Mouse (Mus musculus) MEL (cell line): ENCODE measurements around the gene Sugp2. TPM values are rescaled to one million over a fixed set of nuclear protein-coding genes. Genes with fewer than 3 reads are reported as not detected.

Experiments used
- DNase-seq: peaks from one replicate; pipeline ENCODE4 v3.0.0; 2011; ENCODE audit warnings: low read depth, low spot score
- H3K27ac ChIP-seq: 2 replicates; pipeline ENCODE4 v1.5.1; 2012; ENCODE audit warnings: low read depth, mild to moderate bottlenecking, control low read depth, low read length, moderate library complexity; ENCODE audit not compliant: control insufficient read depth
- H3K27me3 ChIP-seq, 2 experiments: fragments of 150-350 bp in 1 of 2; sonication (generic) in 1 of 2; 2 replicates each; pipeline ENCODE4 v1.6.1; 2012; ENCODE audit warnings: low read length in 2 of 2, mild to moderate bottlenecking in 2 of 2, improper control_type of control experiment in 1 of 2, moderate library complexity in 1 of 2; ENCODE audit not compliant: insufficient read depth in 2 of 2, control insufficient read depth in 1 of 2
- H3K36me3 ChIP-seq, 2 experiments: 2 replicates each; pipeline ENCODE4 v1.6.1; 2012 to 2014; ENCODE audit warnings: low read length in 2 of 2, improper control_type of control experiment in 1 of 2, inconsistent platforms in 1 of 2, mild to moderate bottlenecking in 1 of 2; ENCODE audit not compliant: insufficient read depth in 2 of 2, control insufficient read depth in 1 of 2
- H3K4me1 ChIP-seq, 2 experiments: fragments of 150-350 bp in 1 of 2; sonication (generic) in 1 of 2; 2 replicates each; pipeline ENCODE4 v1.6.1; 2012; ENCODE audit warnings: low read length in 2 of 2, improper control_type of control experiment in 1 of 2, mild to moderate bottlenecking in 1 of 2; ENCODE audit not compliant: insufficient read depth in 2 of 2, control insufficient read depth in 1 of 2
- H3K4me3 ChIP-seq, 2 experiments: fragments of 150-350 bp in 1 of 2; sonication (generic) in 1 of 2; 2 replicates each; pipeline ENCODE4 v1.5.1; 2012; ENCODE audit warnings: low read depth in 2 of 2, low read length in 2 of 2, mild to moderate bottlenecking in 2 of 2, moderate library complexity in 2 of 2, control low read depth in 1 of 2, improper control_type of control experiment in 1 of 2; ENCODE audit not compliant: control insufficient read depth in 1 of 2, insufficient read depth in 1 of 2
- H3K79me2 ChIP-seq: 2 replicates; pipeline ENCODE4 v1.6.1; 2012; ENCODE audit warnings: mild to moderate bottlenecking, low read length, moderate library complexity; ENCODE audit not compliant: control insufficient read depth, poor library complexity, insufficient read depth
- H3K9ac ChIP-seq: 2 replicates; pipeline ENCODE4 v1.6.1; 2012; ENCODE audit warnings: low read depth, mild to moderate bottlenecking, control low read depth, low read length, moderate library complexity; ENCODE audit not compliant: control insufficient read depth, poor library complexity, severe bottlenecking
- H3K9me3 ChIP-seq: fragments of 150-350 bp; sonication (generic); replicated peaks from 2 replicates; pipeline ENCODE4 v1.6.1; 2012; ENCODE audit warnings: mild to moderate bottlenecking, low read length, improper control_type of control experiment, moderate library complexity; ENCODE audit not compliant: insufficient read depth
- CHD2 ChIP-seq: IDR thresholded peaks from 2 replicates; pipeline ENCODE4 v1.6.1; 2011; ENCODE audit warnings: low read length, improper control_type of control experiment
- CTCF ChIP-seq, 3 experiments: IDR thresholded peaks in 2 of 3; conservative IDR thresholded peaks in 1 of 3; 2 replicates each; pipeline ENCODE4 v1.5.1; 2011 to 2012; ENCODE audit warnings: low read length in 3 of 3, low read depth in 2 of 3, mild to moderate bottlenecking in 2 of 3, improper control_type of control experiment in 1 of 3, inconsistent platforms in 1 of 3, mixed read lengths in 1 of 3, moderate library complexity in 1 of 3; ENCODE audit not compliant: control insufficient read depth in 1 of 3, insufficient read depth in 1 of 3, poor library complexity in 1 of 3, severe bottlenecking in 1 of 3
- ELF1 ChIP-seq: IDR thresholded peaks from 2 replicates; pipeline ENCODE4 v1.6.1; 2014; ENCODE audit warnings: low read depth, mild to moderate bottlenecking, inconsistent platforms, low read length, improper control_type of control experiment, moderate library complexity
- EP300 ChIP-seq, 2 experiments: IDR thresholded peaks; 2 replicates each; pipeline ENCODE4 v1.6.1; 2011; ENCODE audit warnings: improper control_type of control experiment in 2 of 2, low read length in 2 of 2, low read depth in 1 of 2, mild to moderate bottlenecking in 1 of 2
- ETS1 ChIP-seq: IDR thresholded peaks from 2 replicates; pipeline ENCODE4 v1.6.1; 2012; ENCODE audit warnings: low read depth, mild to moderate bottlenecking, inconsistent platforms, low read length, improper control_type of control experiment, moderate library complexity
- HCFC1 ChIP-seq: IDR thresholded peaks from 2 replicates; pipeline ENCODE4 v1.6.1; 2012; ENCODE audit warnings: low read depth, mild to moderate bottlenecking, inconsistent platforms, low read length, improper control_type of control experiment, moderate library complexity
- KAT2A ChIP-seq: conservative IDR thresholded peaks from 2 replicates; pipeline ENCODE4 v1.6.1; 2012; ENCODE audit warnings: low read depth, low read length, improper control_type of control experiment, inconsistent platforms
- MAX ChIP-seq: IDR thresholded peaks from 2 replicates; pipeline ENCODE4 v1.6.1; 2011; ENCODE audit warnings: low read length, improper control_type of control experiment
- MEF2A ChIP-seq: IDR thresholded peaks from 2 replicates; pipeline ENCODE4 v1.6.1; 2014; ENCODE audit warnings: low read depth, mild to moderate bottlenecking, inconsistent platforms, low read length, improper control_type of control experiment; ENCODE audit not compliant: poor library complexity, insufficient replicate concordance, severe bottlenecking; ENCODE audit errors: extremely low read depth
- MXI1 ChIP-seq: IDR thresholded peaks from 2 replicates; pipeline ENCODE4 v1.6.1; 2011; ENCODE audit warnings: mild to moderate bottlenecking, low read depth, low read length, improper control_type of control experiment
- MYB ChIP-seq: IDR thresholded peaks from 2 replicates; pipeline ENCODE4 v1.6.1; 2011; ENCODE audit warnings: mild to moderate bottlenecking, low read depth, low read length, improper control_type of control experiment
- MYC ChIP-seq: IDR thresholded peaks from 2 replicates; pipeline ENCODE4 v1.6.1; 2011; ENCODE audit warnings: low read depth, mild to moderate bottlenecking, low read length, improper control_type of control experiment, moderate library complexity
- NELFE ChIP-seq: IDR thresholded peaks from 2 replicates; pipeline ENCODE4 v1.6.1; 2011; ENCODE audit warnings: low read depth, low read length, improper control_type of control experiment
- NRF1 ChIP-seq: IDR thresholded peaks from 2 replicates; pipeline ENCODE4 v1.6.1; 2014; ENCODE audit warnings: low read depth, mild to moderate bottlenecking, inconsistent platforms, low read length, improper control_type of control experiment, moderate library complexity; ENCODE audit not compliant: poor library complexity, insufficient read depth, severe bottlenecking
- POLR2A ChIP-seq, 2 experiments: IDR thresholded peaks; 2 replicates each; pipeline ENCODE4 v1.6.1; 2011 to 2012; ENCODE audit warnings: low read length in 2 of 2, mild to moderate bottlenecking in 2 of 2, control low read depth in 1 of 2, improper control_type of control experiment in 1 of 2, low read depth in 1 of 2, moderate library complexity in 1 of 2; ENCODE audit not compliant: control insufficient read depth in 1 of 2, insufficient read depth in 1 of 2, poor library complexity in 1 of 2
- SIN3A ChIP-seq: IDR thresholded peaks from 2 replicates; pipeline ENCODE4 v1.6.1; 2012; ENCODE audit warnings: low read length, improper control_type of control experiment, inconsistent platforms
- SMC3 ChIP-seq: IDR thresholded peaks from 2 replicates; pipeline ENCODE4 v1.6.1; 2011; ENCODE audit warnings: low read depth, low read length, improper control_type of control experiment
- TAL1 ChIP-seq: IDR thresholded peaks from 2 replicates; pipeline ENCODE4 v1.6.1; 2012; ENCODE audit warnings: mild to moderate bottlenecking, inconsistent platforms, low read length, moderate library complexity, mixed read lengths
- TCF12 ChIP-seq: IDR thresholded peaks from 2 replicates; pipeline ENCODE4 v1.6.1; 2014; ENCODE audit warnings: low read depth, mild to moderate bottlenecking, inconsistent platforms, low read length, improper control_type of control experiment, moderate library complexity
- UBTF ChIP-seq: IDR thresholded peaks from 2 replicates; pipeline ENCODE4 v1.6.1; 2012; ENCODE audit warnings: low read depth, mild to moderate bottlenecking, inconsistent platforms, low read length, improper control_type of control experiment, moderate library complexity, borderline replicate concordance; ENCODE audit not compliant: insufficient read depth
- USF1 ChIP-seq: IDR thresholded peaks from 2 replicates; pipeline ENCODE4 v1.6.1; 2014; ENCODE audit warnings: low read depth, mild to moderate bottlenecking, inconsistent platforms, low read length, improper control_type of control experiment, moderate library complexity
- USF2 ChIP-seq, 2 experiments: IDR thresholded peaks; 2 replicates each; pipeline ENCODE4 v1.6.1; 2011 to 2012; ENCODE audit warnings: improper control_type of control experiment in 2 of 2, low read length in 2 of 2, borderline replicate concordance in 1 of 2, inconsistent platforms in 1 of 2, low read depth in 1 of 2, mild to moderate bottlenecking in 1 of 2; ENCODE audit not compliant: insufficient read depth in 1 of 2
- ZMIZ1 ChIP-seq: IDR thresholded peaks from 2 replicates; pipeline ENCODE4 v1.6.1; 2012; ENCODE audit warnings: low read depth, mild to moderate bottlenecking, inconsistent platforms, low read length, improper control_type of control experiment, moderate library complexity
- ZNF384 ChIP-seq: IDR thresholded peaks from 2 replicates; pipeline ENCODE4 v1.6.1; 2012; ENCODE audit warnings: low read depth, mild to moderate bottlenecking, inconsistent platforms, low read length, improper control_type of control experiment
- polyA plus RNA-seq, 2 experiments: library from polyadenylated mRNA; stranded (reverse) in 1 of 2; unstranded in 1 of 2; fragments of >175 nt in 1 of 2; fragments of >200 nt in 1 of 2; gene quantifications; 2 replicates each; pipeline versions ENCODE4 v1.2.1 to v1.2.4; 2012; ENCODE audit warnings: low replicate concordance in 2 of 2, low read depth in 1 of 2; ENCODE audit not compliant: insufficient read length in 2 of 2, insufficient read depth in 1 of 2, missing spikeins in 1 of 2
- total RNA-seq: library from RNA; depleted of rRNA; stranded (reverse); fragments of 300-350 nt; gene quantifications from 2 replicates; pipeline ENCODE4 v1.2.3, GENCODE M21; 2012

The Sugp2 gene
- total and polyA plus RNA-seq, 3 experiments, result 23.9 to 27.4 TPM; not detected in 1

DNA sequence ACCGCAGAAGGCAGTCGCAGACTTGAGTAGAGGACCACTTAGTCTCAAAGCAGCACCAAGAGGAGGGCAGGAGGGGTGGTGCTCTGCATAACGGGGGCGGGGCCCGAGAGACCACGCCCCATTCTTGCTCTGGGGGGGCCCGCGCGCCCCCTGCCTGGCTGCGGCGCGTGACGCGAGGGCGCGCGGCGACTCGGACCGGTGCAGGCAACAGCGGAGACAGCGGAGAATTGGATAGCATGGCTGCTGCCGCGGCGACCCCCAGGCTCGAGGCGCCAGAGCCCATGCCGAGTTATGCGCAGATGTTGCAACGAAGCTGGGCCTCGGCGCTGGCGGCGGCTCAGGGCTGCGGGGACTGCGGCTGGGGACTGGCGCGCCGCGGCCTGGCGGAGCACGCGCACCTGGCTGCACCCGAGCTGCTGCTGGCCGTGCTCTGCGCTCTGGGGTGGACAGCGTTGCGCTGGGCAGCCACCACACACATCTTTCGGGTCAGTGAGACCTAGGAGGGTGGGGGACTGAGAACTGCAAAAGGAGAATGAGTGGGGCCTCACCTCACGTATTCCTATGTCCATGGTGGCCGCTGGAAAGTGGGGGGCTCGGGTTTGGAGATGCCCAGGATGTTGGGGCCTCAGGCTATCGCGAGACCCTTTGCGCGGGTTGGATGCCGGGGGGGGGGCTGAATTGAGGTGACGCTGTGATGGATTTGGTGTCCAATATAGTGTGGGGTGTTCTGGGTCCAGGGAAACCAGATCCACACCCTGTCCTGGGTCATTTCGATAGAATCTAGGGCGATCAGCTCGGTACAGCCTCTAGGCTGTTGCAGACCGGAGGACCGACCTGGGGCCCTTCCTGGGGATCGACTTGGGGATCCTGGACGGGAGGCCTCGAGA lies 81.8 kb downstream of the Sugp2 start, which contains the start of gene Cers1:
Cers1 (plus strand) TSS at position 152 of the 887 bp plus-strand sequence.
- no peaks in the 10 kb centered on the region for H3K9me3 ChIP-seq
- no peaks in the 10 kb centered on the region; a peak in 1 of 4 replicates for H3K36me3 ChIP-seq
- H3K27ac ChIP-seq, result no peak within 1 kb of the TSS
- no peak for TF ChIP-seq MYC
- no peak for TF ChIP-seq TAL1
- TF ChIP-seq NELFE, result peak; percentile 65
- peak in 1 of 2 experiments; percentile 53; a peak in 1 of 4 replicates for TF ChIP-seq POLR2A (IDR thresholded peaks at IDR 0.05; ENCODE audit: control insufficient read depth in 1 of 2, insufficient read depth in 1 of 2, low read depth in 1 of 2, low read length in 2 of 2, poor library complexity in 1 of 2)
- TF ChIP-seq MEF2A, result no peak
- TF ChIP-seq ZNF384, result no peak
- no peak for TF ChIP-seq USF2 (IDR thresholded peaks at IDR 0.05; ENCODE audit: borderline replicate concordance in 1 of 2, insufficient read depth in 1 of 2, low read depth in 1 of 2, low read length in 2 of 2)
- TF ChIP-seq ZMIZ1, result 0 out of 2 replicates have a peak, but pooled peaks have one; percentile 28
- TF ChIP-seq EP300 (IDR thresholded peaks at IDR 0.05; ENCODE audit: low read depth in 1 of 2, low read length in 2 of 2), result no peak
- peak; percentile 77; the same call in 1 of the 2 replicates for TF ChIP-seq MXI1
- TF ChIP-seq CTCF (IDR thresholded peaks at IDR 0.05 in 2 of 3, conservative IDR thresholded peaks at IDR 0.05 in 1 of 3; ENCODE audit: control insufficient read depth in 1 of 3, insufficient read depth in 1 of 3, low read depth in 2 of 3, low read length in 3 of 3, poor library complexity in 1 of 3, severe bottlenecking in 1 of 3), result no peak
- peak; percentile 74 for TF ChIP-seq USF1
- TF ChIP-seq ELF1, result 0 out of 2 replicates have a peak, but pooled peaks have one; percentile 12
- TF ChIP-seq SMC3, result 0 out of 2 replicates have a peak, but pooled peaks have one; percentile 9
- TF ChIP-seq NRF1, result peak; percentile 55; the same call in 1 of the 2 replicates
- peak; percentile 15; the same call in 1 of the 2 replicates for TF ChIP-seq HCFC1
- TF ChIP-seq UBTF, result peak; percentile 77; the same call in 1 of the 2 replicates
- TF ChIP-seq KAT2A, result no peak
- no peak for TF ChIP-seq MYB
- TF ChIP-seq ETS1, result 0 out of 2 replicates have a peak, but pooled peaks have one; percentile 8
- peak; percentile 31; the same call in 1 of the 2 replicates for TF ChIP-seq MAX
- TF ChIP-seq SIN3A, result peak; percentile 63; the same call in 1 of the 2 replicates
- no peak for TF ChIP-seq TCF12
- TF ChIP-seq CHD2, result peak; percentile 84
- peaks cover 1% of the 10 kb centered on the region; the same call in 1 of the 2 replicates for H3K79me2 ChIP-seq
- peak within 1 kb of the TSS; percentile 80 to 99 for H3K4me3 ChIP-seq
- peaks cover 2 to 6% of the 10 kb centered on the region in 2 experiments; a peak in 3 of 4 replicates for H3K4me1 ChIP-seq
- DNase-seq, result peak; percentile 80
- H3K27me3 ChIP-seq, result no peaks in the 10 kb centered on the region
- H3K9ac ChIP-seq, result peak within 1 kb of the TSS; percentile 81
